Mouse (Mus musculus): ENCODE data around the gene Rnls. TPM values are rescaled to one million over a fixed set of nuclear protein-coding genes. Genes with fewer than 3 reads are reported as not detected.

Rnls gene
- polyA plus RNA-seq, 1 experiment from 2014 or later = 7.5 TPM

Small RNAs within 50 kb of the gene (microRNA-seq; reads per million reads assigned to microRNA genes)
- 0.57 reads per million for gene Mir3970

Other genes with a start within 250 kb of the Rnls start
- gene Lipo4, start 125.5 kb upstream of the Rnls start, polyA plus RNA-seq (2014; fragmentation: Nextera tagmentation; extraction: Ambion mirVana) = not detected in 2 replicates
- not detected in 2 replicates for gene Gm8978, start 233.0 kb upstream of the Rnls start, polyA plus RNA-seq (2014; fragmentation: Nextera tagmentation; extraction: Ambion mirVana)